Mouse (Mus musculus): Measurements from ENCODE around the gene Siah3. TPM values are rescaled to one million over a fixed set of nuclear protein-coding genes. Genes with fewer than 3 reads are reported as not detected.

The Siah3 gene
- total RNA-seq, 2 experiments from 2014 or later = 6.2 to 6.5 TPM

- DNase-seq (ENCODE audit: low spot score in 2 of 2) = no peak
Observed at GRCm38 (mm10) chr14:75518196-75518887, 62.6 kb downstream of the Siah3 start.

- no peak for DNase-seq (ENCODE audit: low spot score in 2 of 2)
Observed at GRCm38 (mm10) chr14:75518899-75519298, 63.1 kb downstream of the Siah3 start.

- DNase-seq (ENCODE audit: low spot score in 2 of 2) = no peak
Observed at GRCm38 (mm10) chr14:75519668-75520067, 63.9 kb downstream of the Siah3 start.

- no peak for DNase-seq (ENCODE audit: low spot score in 2 of 2)
Observed at GRCm38 (mm10) chr14:75524648-75525047, 68.9 kb downstream of the Siah3 start.

- no peak for DNase-seq (ENCODE audit: low spot score in 2 of 2)
Observed at GRCm38 (mm10) chr14:75525376-75526145, 69.8 kb downstream of the Siah3 start.

GRCm38 (mm10) chr14:75527464-75528190 is 71.8 kb downstream of the Siah3 start:
- peak; percentile 79 to 84 for DNase-seq (ENCODE audit: low spot score in 2 of 2)

- no peak for DNase-seq (ENCODE audit: low spot score in 2 of 2)
Observed at GRCm38 (mm10) chr14:75530815-75531353, 75.1 kb downstream of the Siah3 start.

GRCm38 (mm10) chr14:75539205-75539604 is 83.4 kb downstream of the Siah3 start:
- DNase-seq (ENCODE audit: low spot score in 2 of 2) = no peak

- no peak for DNase-seq (ENCODE audit: low spot score in 2 of 2)
Observed at GRCm38 (mm10) chr14:75540216-75540995, 84.6 kb downstream of the Siah3 start.

- no peak for DNase-seq (ENCODE audit: low spot score in 2 of 2)
Observed at GRCm38 (mm10) chr14:75540996-75541350, 85.2 kb downstream of the Siah3 start.

- no peak for DNase-seq (ENCODE audit: low spot score in 2 of 2)
Observed at GRCm38 (mm10) chr14:75541731-75542130, 85.9 kb downstream of the Siah3 start.

- no peak for DNase-seq (ENCODE audit: low spot score in 2 of 2)
Observed at GRCm38 (mm10) chr14:75561577-75562331, 106.0 kb downstream of the Siah3 start.

- peak; percentile 46 to 53 for DNase-seq (ENCODE audit: low spot score in 2 of 2)
Observed at GRCm38 (mm10) chr14:75565534-75566140, 109.9 kb downstream of the Siah3 start.

GRCm38 (mm10) chr14:75566303-75566702 is 110.5 kb downstream of the Siah3 start:
- DNase-seq (ENCODE audit: low spot score in 2 of 2) = no peak

- DNase-seq (ENCODE audit: low spot score in 2 of 2) = no peak
Observed at GRCm38 (mm10) chr14:75579010-75579409, 123.2 kb downstream of the Siah3 start.
